In the genomic region with DNA sequence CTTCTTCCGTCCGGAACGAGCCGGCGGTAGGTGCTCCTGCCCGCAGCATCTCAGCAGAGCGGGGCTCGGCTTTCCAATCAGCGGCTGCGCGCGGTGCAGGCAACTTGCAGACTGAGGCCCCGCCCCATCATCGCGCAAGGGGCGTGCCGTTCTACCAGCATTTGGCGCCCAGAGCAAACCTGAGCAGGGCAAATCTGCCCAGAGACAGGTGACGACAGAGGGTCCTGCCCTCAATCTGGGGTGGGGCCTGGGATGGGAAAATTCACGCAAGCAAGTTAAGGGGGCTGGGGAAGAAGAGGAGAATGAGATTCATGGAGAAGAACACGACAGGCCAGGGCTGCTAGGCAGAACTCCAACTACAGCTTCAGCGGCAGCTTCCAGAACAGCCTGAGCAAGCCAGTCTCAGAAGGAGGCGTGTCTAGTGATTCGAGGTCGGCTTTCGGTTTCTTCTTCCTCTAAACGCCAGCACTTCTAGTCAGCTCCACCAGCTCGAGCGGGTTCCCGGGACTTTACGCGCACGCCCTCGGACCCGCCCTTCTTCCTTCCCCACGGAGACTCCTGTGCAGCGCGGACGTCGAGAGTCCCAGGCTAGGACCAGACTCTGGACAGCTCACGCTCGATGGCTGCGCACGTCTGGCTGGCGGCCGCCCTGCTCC, we compare ENCODE assay signal across 8 mouse cellular contexts. TPM values are rescaled to one million over a fixed set of nuclear protein-coding genes. Genes with fewer than 3 reads are reported as not detected.
DNase-seq lines count a peak whose midpoint lies in the region; ATAC-seq and TF ChIP-seq lines count a peak whose summit lies in the region.

A gene (plus strand): TSS at position 293 of the 656 bp plus-strand sequence.
A gene (minus strand): TSS at position 504 of the 656 bp plus-strand sequence.

- TF ChIP-seq POLR2A in olfactory bulb, adult 2 months (IDR thresholded peaks at IDR 0.05; ENCODE audit: insufficient read depth, low read depth, low read length) = no peak; the same call in 1 of the 2 replicates
- peak; percentile 86 for TF ChIP-seq POLR2A in thymus, adult 2 months (IDR thresholded peaks at IDR 0.05; ENCODE audit: control insufficient read depth, extremely low read depth, insufficient read depth, low read length, poor library complexity)

- H3K27me3 ChIP-seq in G1E (ENCODE audit: insufficient read depth, low read length) = peaks cover 40% of the 10 kb centered on the region
- peaks cover 39% of the 10 kb centered on the region for H3K27me3 ChIP-seq in forebrain, embryonic 16.5 days (replicated peaks; ENCODE audit: control insufficient read depth, insufficient read depth, low read length)
- peaks cover 37% of the 10 kb centered on the region for H3K27me3 ChIP-seq in lung, embryonic 14.5 days (ENCODE audit: insufficient read depth, low read length)
- no peaks in the 10 kb centered on the region for H3K27me3 ChIP-seq in thymus, adult 2 months (ENCODE audit: control insufficient read depth, insufficient read depth, low read length)

- no peaks in the 10 kb centered on the region for H3K9me3 ChIP-seq in G1E (replicated peaks)
- no peaks in the 10 kb centered on the region for H3K9me3 ChIP-seq in forebrain, embryonic 16.5 days (ENCODE audit: control insufficient read depth, low read length)
- no peaks in the 10 kb centered on the region for H3K9me3 ChIP-seq in lung, embryonic 14.5 days (ENCODE audit: low read depth, low read length)

- ATAC-seq in G1E (ENCODE audit: extremely low read depth, insufficient number of reproducible peaks, low FRiP score, poor library complexity, severe bottlenecking) = peak; percentile 90
- peak; percentile 97 for ATAC-seq in forebrain, embryonic 16.5 days
- ATAC-seq in lung, embryonic 14.5 days (ENCODE audit: insufficient read depth) = peak; percentile 98

- H3K4me1 ChIP-seq in G1E (ENCODE audit: insufficient read depth, low read depth, low read length) = peaks cover 26% of the 10 kb centered on the region
- peaks cover 14% of the 10 kb centered on the region for H3K4me1 ChIP-seq in forebrain, embryonic 16.5 days (replicated peaks; ENCODE audit: control insufficient read depth, insufficient read depth, low read length)
- 0 out of 2 replicates have a peak, but pooled peaks cover 5% of the 10 kb centered on the region for H3K4me1 ChIP-seq in lung, embryonic 14.5 days (ENCODE audit: insufficient read depth)
- peaks cover 20% of the 10 kb centered on the region for H3K4me1 ChIP-seq in olfactory bulb, adult 2 months (ENCODE audit: control insufficient read depth, insufficient read depth, low read length)
- H3K4me1 ChIP-seq in thymus, adult 2 months (replicated peaks; ENCODE audit: control insufficient read depth, insufficient read depth, low read length) = peaks cover 35% of the 10 kb centered on the region

- intact Hi-C loops in heart, postnatal 36 days (cut with DNase I) = loop anchor here (1.0 to 5.0 kb wide), 4 partner anchors 11 to 50 kb away; a partner anchor contains a TSS

- no peak within 1 kb of the TSS for H3K27ac ChIP-seq in forebrain, embryonic 16.5 days (ENCODE audit: low read length)
- peak within 1 kb of the TSS; percentile 73 for H3K27ac ChIP-seq in layer of hippocampus, adult 2 months
- H3K27ac ChIP-seq in lung, embryonic 14.5 days (ENCODE audit: low read depth) = peak within 1 kb of the TSS; percentile 61; the same call in 1 of the 2 replicates
- H3K27ac ChIP-seq in olfactory bulb, adult 2 months (ENCODE audit: insufficient read depth, low read depth, low read length) = no peak within 1 kb of the TSS
- peak within 1 kb of the TSS; percentile 86 for H3K27ac ChIP-seq in thymus, adult 2 months (ENCODE audit: control insufficient read depth, insufficient read depth, low read length)

- under 1% methylated on average over 46 of the region's 46 CpGs for WGBS in forebrain, embryonic 16.5 days
- under 1% methylated on average over 46 of the region's 46 CpGs for WGBS in lung, embryonic 14.5 days
- WGBS in olfactory bulb, adult 2 months = under 1% methylated on average over 46 of the region's 46 CpGs
- WGBS in thymus, adult 2 months = under 1% methylated on average over 46 of the region's 46 CpGs

- no peak for TF ChIP-seq CTCF in G1E (IDR thresholded peaks at IDR 0.05; ENCODE audit: low read depth, low read length)
- no peak for TF ChIP-seq CTCF in layer of hippocampus, adult 2 months (conservative IDR thresholded peaks at IDR 0.05)
- TF ChIP-seq CTCF in lung, embryonic 14.5 days (IDR thresholded peaks at IDR 0.05; ENCODE audit: low read depth) = no peak
- no peak for TF ChIP-seq CTCF in olfactory bulb, adult 2 months (IDR thresholded peaks at IDR 0.05; ENCODE audit: insufficient read depth, low read depth, low read length)
- peak; percentile 46; the same call in 1 of the 2 replicates for TF ChIP-seq CTCF in thymus, adult 2 months (IDR thresholded peaks at IDR 0.05; ENCODE audit: borderline replicate concordance, control insufficient read depth, extremely low read depth, insufficient read depth, low read length, poor library complexity)

- peak within 1 kb of the TSS; percentile 80 for H3K4me3 ChIP-seq in G1E (ENCODE audit: low read depth, low read length)
- peak within 1 kb of the TSS; percentile 56 for H3K4me3 ChIP-seq in forebrain, embryonic 16.5 days (replicated peaks; ENCODE audit: low read length)
- H3K4me3 ChIP-seq in layer of hippocampus, adult 2 months = peak within 1 kb of the TSS; percentile 67
- peak within 1 kb of the TSS; percentile 55 for H3K4me3 ChIP-seq in lung, embryonic 14.5 days (ENCODE audit: low read depth, low read length)
- H3K4me3 ChIP-seq in olfactory bulb, adult 2 months (ENCODE audit: insufficient read depth, low read depth, low read length) = peak within 1 kb of the TSS; percentile 67
- peak within 1 kb of the TSS; percentile 62 for H3K4me3 ChIP-seq in thymus, adult 2 months (ENCODE audit: control insufficient read depth, insufficient read depth, low read length)

- peak; percentile 88 for DNase-seq in G1E (ENCODE audit: low spot score)
- peak; percentile 84 to 86 for DNase-seq in cerebellum, adult 18-20 months
- DNase-seq in heart, postnatal 36 days = peak; percentile 99 to 100
- DNase-seq in layer of hippocampus, adult 2 months (ENCODE audit: low spot score in 2 of 2) = peak; percentile 95 to 96
- DNase-seq in lung, embryonic 14.5 days = peak; percentile 99
- peak; percentile 99 for DNase-seq in thymus, adult 2 months

- peak within 1 kb of the TSS; percentile 93 for H3K4me2 ChIP-seq in forebrain, embryonic 16.5 days (ENCODE audit: low read length)
- peak within 1 kb of the TSS; percentile 92 for H3K4me2 ChIP-seq in lung, embryonic 14.5 days

- H3K9ac ChIP-seq in forebrain, embryonic 16.5 days (replicated peaks; ENCODE audit: low read depth, low read length) = peak within 1 kb of the TSS; percentile 54
- peak within 1 kb of the TSS; percentile 65 for H3K9ac ChIP-seq in lung, embryonic 14.5 days

- peaks cover 15% of the 10 kb centered on the region for H3K36me3 ChIP-seq in G1E (replicated peaks)
- H3K36me3 ChIP-seq in forebrain, embryonic 16.5 days (ENCODE audit: control insufficient read depth, insufficient read depth) = no peaks in the 10 kb centered on the region
- H3K36me3 ChIP-seq in lung, embryonic 14.5 days (ENCODE audit: insufficient read depth) = no peaks in the 10 kb centered on the region
- peaks cover 12% of the 10 kb centered on the region for H3K36me3 ChIP-seq in thymus, adult 2 months (ENCODE audit: control insufficient read depth, insufficient read depth, low read length)

RNA-seq across cellular contexts. Expression of the first gene that starts in this region (rescaled TPM):
- total RNA-seq in G1E (2014; fragmentation: Nextera tagmentation) (6.5 and 6.8 TPM in 2 replicates), G1E (2017) (7.2 and 11.0 TPM in 2 replicates)
- 7.4 and 7.6 TPM in 2 replicates for polyA plus RNA-seq in G1E (2012)
- polyA plus RNA-seq in forebrain, embryonic 16.5 days (2015; fragmentation: Nextera tagmentation; extraction: Ambion mirVana) = 1.9 and 2.6 TPM in 2 replicates
- 1 to 10 TPM; 4.1 to 7.0 TPM for total RNA-seq in heart, postnatal 36 days (2021)
- total RNA-seq in layer of hippocampus, adult 2 months (2021) = 1 to 10 TPM; 3.3 to 3.4 TPM
- 3.5 and 4.0 TPM in 2 replicates for polyA plus RNA-seq in lung, embryonic 14.5 days (2014; fragmentation: Nextera tagmentation; extraction: Ambion mirVana)
- not detected in 2 replicates for polyA plus RNA-seq in olfactory bulb, adult 2 months (2012; ENCODE audit: insufficient read depth, insufficient read length, low replicate concordance, missing spikeins)
- polyA plus RNA-seq in thymus, adult 2 months (2012; rRNA removed) = 197 and 202 TPM in 2 replicates

RNA-seq across cellular contexts. Expression of the second gene that starts in this region (rescaled TPM):
- total RNA-seq in G1E (2014; fragmentation: Nextera tagmentation) (not detected in 2 replicates), G1E (2017) (3.7 and 4.8 TPM in 2 replicates)
- polyA plus RNA-seq in G1E (2012) = 1.5 and 1.9 TPM in 2 replicates
- 0.43 and 1.5 TPM in 2 replicates for polyA plus RNA-seq in forebrain, embryonic 16.5 days (2015; fragmentation: Nextera tagmentation; extraction: Ambion mirVana)
- total RNA-seq in heart, postnatal 36 days (2021) = 10 to 100 TPM in 1 of 2 experiments, 1 to 10 TPM in 1; 7.5 to 10.6 TPM
- total RNA-seq in layer of hippocampus, adult 2 months (2021) = 1 to 10 TPM; 2.1 to 3.6 TPM
- polyA plus RNA-seq in lung, embryonic 14.5 days (2014; fragmentation: Nextera tagmentation; extraction: Ambion mirVana) = 3.4 and 4.5 TPM in 2 replicates
- 272 TPM in 1 of 2 replicates, not detected in the other for polyA plus RNA-seq in olfactory bulb, adult 2 months (2012; ENCODE audit: insufficient read depth, insufficient read length, low replicate concordance, missing spikeins)
- 288 and 334 TPM in 2 replicates for polyA plus RNA-seq in thymus, adult 2 months (2012; rRNA removed)

Comparison
In these comparisons a context has a peak if more than half of its experiments do, and no peak if none do; other contexts are left out.
1. RNA of the second gene that starts in this region (polyA plus RNA-seq): 288 to 334 TPM in thymus, adult 2 months and 272 TPM in olfactory bulb, adult 2 months; 3.4 to 4.5 TPM in lung, embryonic 14.5 days, 1.5 to 1.9 TPM in G1E and 0.43 to 1.5 TPM in forebrain, embryonic 16.5 days; every median in the first group is over 10 times any median in the second.
2. H3K27ac ChIP-seq: peak in layer of hippocampus, adult 2 months (single experiment), lung, embryonic 14.5 days (single experiment) and thymus, adult 2 months (single experiment); none in forebrain, embryonic 16.5 days (single experiment) and olfactory bulb, adult 2 months (single experiment).
3. Peak in every context shown above with its lines, with median percentiles within 50 percentile points of each other: ATAC-seq, DNase-seq and H3K4me3 ChIP-seq.